Mouse (Mus musculus) heart, postnatal 10 days (tissue): ENCODE measurements at regions not wholly inside any gene's neighbourhood (a gene's known extent, or its start where the extent isn't known, plus 50 kb on each side); places are given as distances from the start of the nearest gene placed in this dataset.

Experiments
- DNase-seq, 2 experiments: peaks; one replicate each; pipeline ENCODE4 v3.0.0; 2021
- intact Hi-C: fragments of 180-260 bp; cut with DNase I; formaldehyde crosslinking; loops from one replicate; pipeline ENCODE4 v1.15.1; 2025

DNA sequence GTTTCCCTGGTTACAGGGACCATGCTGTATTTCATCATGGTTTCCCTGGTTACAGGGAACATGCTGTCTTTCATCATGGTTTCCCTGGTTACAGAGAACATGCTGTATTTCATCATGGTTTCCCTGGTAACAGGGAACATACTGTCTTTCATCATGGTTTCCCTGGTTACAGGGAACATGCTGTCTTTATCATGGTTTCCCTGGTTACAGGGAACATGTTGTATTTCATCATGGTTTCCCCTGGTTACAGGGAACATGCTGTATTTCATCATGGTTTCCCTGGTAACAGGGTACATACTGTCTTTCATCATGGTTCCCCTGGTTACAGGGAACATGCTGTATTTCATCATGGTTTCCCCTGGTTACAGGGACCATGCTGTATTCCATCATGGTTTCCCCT, 1579.5 kb downstream of the 4930444P10Rik start:
- DNase-seq = no peak
- intact Hi-C loops = no loop called here

DNA sequence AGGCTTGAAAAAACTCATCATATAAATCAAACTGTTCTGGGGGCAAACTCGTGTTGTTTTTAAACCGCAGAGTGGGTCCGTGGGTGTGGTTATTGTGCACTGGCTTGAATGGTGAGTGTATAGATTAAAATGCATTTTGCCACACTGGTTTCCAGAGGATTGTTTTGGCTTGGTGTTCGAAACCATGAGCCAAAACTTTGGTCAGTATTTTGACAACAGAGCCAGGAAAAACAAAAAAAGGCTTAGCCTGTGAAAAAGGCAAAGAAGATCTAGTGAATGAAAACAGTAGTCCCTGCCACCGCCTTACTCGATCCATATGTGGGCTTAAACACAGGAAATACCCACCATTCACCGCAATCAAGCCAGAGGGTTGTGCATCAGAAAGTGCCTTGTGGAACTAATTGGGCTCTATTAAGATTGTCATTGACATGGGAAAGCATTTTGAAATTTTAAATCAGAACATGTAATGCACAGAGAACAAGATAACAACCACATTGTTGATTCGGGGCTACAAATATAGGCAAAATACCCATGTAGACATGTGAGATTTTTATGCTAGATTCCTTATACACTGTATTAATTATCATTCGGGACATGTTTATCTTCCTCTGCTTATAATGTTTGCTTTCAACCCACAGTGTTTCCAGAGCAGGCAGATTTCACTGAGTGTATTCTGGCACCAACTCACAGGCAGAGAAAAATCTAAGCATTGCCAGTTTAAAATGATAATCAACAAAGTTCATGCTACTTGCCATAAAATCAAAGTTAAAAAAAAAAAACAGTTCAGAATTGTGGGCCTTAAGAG, 1580.4 kb downstream of the 4930444P10Rik start:
- intact Hi-C loops = no loop called here
- DNase-seq = no peak

DNA sequence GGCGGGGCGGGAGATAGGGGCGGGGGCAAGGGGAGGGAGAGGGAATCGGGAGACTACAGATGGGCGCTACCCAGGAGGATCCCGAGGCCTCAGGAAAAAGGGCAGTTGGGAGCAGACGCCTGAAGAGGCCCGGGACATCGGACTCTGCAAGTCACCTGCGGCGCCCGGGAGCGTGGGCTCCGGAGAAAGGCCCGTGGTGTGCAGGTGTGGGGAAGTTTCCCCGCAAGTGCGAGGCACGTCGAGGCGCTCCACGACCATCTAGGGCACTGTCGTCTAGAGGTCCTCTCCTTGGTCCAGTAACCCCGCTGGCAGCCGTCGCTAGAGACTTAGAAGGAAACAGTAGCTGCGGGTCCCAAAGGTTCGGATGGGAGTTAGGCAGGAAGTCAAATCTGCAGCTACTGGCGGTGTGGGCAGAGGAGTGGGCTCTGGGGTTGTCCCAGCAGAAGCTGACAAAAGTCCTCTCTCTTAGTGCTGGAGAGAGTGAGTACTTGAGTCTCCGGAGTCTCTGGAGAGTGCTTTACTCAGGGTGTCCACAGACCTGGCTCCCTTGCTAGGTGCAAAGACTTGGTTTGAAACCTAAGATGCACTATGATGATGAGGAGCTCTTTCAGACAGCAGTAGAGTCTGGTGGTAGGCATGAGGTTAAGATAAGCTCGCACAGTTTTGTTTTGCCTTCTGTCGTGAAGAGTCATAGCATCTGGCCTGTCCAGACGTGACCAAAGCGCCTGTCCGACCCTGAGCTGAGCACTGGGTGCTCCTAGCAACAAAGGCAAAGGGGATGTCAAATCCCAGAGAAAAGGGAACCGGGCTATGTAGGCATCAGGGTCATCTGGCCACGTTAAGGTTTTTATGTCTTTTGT, 1586.1 kb downstream of the 4930444P10Rik start:
- intact Hi-C loops = no loop called here

DNA sequence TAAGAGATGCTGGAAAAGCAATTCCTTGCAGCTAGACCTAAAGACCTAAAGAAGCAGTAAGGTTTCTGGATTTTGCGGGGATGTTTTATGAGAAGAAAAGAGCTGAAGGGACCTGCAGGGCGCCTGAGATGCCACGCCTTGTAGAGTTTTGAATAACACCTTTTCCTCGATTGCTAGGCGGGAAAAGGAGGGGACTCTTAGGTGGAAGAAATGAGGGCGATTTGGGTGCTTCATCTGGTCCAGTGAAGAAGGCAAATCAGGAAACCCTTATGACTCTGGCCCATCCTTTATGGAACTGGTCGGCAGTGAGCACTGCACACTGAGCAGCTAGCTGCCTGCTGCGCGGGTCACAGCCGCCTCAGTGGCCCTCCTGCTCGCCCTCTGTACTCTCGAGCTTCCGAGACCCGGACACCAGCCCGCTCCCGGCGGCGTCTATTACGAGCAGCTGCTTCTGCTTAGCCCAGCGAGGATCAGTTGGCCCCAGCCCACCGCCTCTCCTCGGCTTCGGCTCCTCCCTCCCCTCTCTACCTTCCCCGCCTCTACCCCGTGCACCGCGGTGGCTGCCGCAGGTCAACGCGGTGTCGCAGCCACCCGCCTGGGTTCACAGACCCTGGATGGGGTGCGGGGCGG, 1586.8 kb downstream of the 4930444P10Rik start:
- intact Hi-C loops = no loop called here
- DNase-seq = peak; percentile 8 to 11

More for the DNA sequence above, 1586.1 kb downstream of the 4930444P10Rik start:
- DNase-seq = peak in 1 of 2 experiments; percentile 12

DNA sequence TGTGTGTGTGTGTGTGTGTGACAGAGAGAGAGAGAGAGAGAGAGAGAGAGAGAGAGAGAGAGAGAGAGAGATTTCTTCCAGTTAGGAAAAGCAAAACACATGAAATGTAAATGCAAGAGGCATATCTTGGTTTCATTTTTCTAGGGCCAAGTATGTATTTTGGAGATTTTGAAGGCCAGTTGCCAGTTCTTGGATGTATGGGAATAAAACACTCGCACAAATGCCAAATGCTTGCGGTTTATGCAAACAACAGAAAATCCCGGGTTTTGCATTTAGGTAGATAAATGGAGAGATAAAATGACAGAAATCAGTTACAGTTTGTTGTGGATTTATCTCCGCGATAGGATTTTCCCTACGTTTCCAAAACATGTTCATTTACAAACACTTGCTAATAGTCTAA, 1587.4 kb downstream of the 4930444P10Rik start:
- intact Hi-C loops = no loop called here
- no peak for DNase-seq

DNA sequence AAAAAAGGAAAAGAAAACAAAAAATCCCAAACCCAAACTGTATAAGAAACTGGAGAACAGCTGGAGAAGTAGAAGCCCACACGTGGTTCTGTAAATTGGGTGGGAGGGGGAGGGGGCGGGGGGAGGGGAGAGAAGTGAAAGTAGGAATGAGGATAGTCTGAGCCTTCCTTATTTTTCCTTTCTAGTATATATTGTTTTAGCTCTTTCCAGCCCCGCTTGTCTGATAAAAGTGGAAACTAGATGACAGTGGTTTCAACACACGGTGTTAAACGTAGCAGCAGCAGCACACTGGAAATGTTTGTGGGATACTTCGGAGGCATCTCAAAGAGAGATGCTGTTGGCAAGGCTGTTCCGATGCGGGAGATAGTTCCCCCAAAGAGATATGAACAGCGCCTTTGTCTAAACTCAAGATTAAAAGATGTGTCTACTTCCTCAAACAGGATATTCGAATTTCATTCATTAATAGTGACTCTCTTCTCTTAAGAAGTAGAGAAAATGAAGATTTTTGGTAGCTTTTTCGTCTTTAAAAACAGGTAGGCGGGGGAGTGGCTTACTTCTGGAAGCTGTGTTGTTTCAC, 1588.3 kb downstream of the 4930444P10Rik start:
- peak; percentile 13 to 16 for DNase-seq

DNA sequence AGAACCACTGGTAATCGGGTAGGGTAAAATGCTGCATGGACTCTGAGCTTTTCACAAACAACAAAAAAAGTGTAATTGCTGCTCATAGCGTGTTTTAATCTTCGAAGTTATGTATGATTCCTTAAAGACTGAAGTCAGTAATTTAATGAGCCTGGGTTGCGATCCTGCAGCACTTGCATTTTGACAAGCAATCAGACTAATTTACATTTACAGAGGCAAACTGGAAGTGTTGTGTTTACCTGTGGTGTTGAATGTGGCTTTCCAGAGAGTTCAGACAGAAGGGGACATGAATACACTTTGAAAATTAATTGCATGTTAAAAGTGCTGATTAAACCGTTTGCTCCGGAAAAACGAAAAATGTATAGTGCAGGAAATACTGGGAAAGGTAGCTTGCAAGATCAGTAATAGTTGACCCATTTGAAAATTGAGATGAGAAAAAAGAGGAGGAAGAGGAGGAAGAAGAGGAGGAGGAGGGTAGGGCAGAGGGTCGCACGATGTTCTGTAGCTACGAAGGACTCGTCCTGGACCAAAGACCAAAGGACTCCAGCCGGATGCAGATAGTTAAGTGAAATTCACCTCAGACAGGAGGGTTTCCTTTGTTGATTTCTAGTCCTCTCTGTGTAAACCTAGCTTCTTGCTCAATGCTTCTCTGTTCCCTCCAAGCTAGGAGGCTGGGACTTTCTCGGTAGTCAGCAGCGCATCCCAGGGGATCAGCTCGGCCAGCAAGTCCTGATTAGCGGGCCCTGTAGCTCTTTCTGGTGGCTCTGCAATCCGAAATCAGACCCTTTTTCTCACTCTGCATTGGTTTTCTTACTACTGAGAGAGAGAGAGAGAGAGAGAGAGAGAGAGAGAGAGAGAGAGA, 1589.0 kb downstream of the 4930444P10Rik start:
- intact Hi-C loops = loop anchor here (5.0 kb wide), 1 partner anchor 197 kb away; no protein-coding TSS in a partner anchor
- peak; percentile 34 to 37 for DNase-seq

More for the DNA sequence above, 1588.3 kb downstream of the 4930444P10Rik start:
- intact Hi-C loops = loop anchor here (5.0 kb wide), 1 partner anchor 198 kb away; no protein-coding TSS in a partner anchor

DNA sequence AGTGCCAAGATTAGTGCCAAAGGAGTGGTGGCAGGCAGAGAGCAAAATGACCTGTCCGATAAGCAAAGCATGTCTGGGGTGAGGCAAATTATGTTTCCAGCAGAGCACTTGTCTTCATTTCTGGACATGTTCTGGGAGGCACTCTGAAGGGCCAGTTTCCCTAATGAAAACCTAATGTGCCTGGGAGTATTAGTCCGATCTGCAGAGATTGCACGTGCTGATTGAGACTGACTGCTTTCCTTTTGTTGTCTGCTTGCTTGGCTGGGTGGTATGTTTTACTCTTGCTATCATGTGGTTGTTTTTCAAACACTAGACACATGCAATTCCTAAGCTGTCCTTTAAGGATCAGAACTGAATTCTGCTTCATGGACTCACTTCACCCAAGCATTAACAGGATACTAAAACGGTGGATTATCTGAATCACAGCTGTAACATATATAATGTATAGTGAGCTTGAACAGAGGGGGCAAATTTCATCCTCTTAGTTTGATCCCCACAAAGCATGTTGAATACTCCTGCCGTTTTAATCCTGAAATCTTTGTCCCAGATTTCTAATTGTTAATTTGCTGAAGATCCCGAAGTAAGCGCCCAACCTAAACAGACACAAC, 1589.8 kb downstream of the 4930444P10Rik start:
- intact Hi-C loops = loop anchor here (5.0 kb wide), 1 partner anchor 196 kb away; no protein-coding TSS in a partner anchor
- peak; percentile 8 to 11 for DNase-seq

DNA sequence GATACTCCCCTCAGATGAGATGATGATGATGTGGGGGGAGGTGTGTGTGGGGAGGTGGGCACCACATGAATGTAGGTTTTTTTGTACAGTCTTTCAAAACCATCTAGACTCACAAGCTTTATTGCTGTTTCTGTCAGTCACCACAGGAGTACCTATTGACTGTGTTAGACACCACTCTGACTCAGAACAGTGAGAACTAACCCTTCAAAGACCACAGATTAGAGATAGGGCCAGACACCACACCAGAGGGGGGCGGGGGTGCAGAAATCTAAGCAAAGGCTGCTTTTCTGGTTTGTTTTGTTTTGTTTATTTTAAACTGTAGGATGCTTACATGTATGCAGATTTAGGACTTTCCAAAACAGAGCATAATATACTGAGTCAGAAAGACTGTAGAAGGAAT, 1594.0 kb downstream of the 4930444P10Rik start:
- no peak for DNase-seq
- intact Hi-C loops = no loop called here

DNA sequence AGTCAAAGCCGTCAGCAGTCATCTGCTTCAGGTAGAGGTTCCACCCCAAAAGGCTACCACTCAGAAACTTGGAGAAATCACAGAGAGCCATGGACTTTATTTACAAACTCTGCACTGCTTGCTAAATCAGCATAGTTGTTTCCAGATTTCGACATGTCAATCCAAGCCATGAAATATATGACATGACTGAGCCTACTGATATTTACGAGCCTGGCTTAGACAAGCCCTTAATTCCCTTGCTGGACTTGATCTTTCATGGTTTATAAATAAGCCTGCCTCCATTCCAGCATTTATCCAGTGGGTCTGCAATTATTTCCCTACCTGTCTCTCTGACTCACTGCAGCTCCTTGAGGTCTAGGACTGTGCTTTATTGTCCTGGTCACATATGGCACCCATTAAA, 1603.1 kb downstream of the 4930444P10Rik start:
- no peak for DNase-seq
- intact Hi-C loops = no loop called here

DNA sequence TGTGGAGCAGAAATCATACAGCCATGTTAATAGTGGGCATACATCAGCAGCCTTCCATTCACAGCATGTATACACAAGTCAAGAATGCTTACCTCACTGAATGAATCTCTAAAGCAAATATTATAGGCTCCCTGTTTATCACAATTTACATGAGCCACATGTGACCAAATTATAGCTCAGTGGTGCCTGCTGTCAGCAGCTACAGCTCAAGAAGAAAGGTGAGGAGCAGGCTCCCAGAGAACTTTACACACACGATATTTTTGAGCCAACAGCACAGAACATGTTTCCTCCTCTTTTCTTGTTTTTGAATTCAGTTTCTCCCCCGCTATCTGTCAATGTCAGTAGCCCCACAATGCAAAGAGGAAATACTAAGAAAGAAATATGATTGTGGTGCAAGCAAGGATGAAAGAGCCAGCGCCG, 1605.4 kb downstream of the 4930444P10Rik start:
- no peak for DNase-seq
- intact Hi-C loops = no loop called here

DNA sequence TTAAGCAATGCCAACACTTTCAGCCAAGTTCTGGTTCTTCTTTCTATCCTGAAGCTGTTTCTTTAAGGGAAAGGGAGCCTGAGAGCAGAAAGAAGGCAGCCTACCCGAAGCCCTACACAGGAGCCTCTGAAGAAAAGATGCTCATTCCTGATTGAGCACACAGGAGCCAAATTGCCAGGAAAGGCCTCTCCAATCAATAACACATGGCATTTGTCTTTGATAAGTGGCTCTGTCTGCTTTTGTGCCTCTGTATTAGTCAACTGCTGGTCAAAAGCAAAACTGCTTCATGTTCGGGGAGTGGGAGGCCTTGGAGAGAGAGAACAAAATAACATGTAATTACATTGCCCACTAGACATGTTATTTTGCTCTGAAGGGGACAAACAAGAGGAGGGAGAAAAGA, 1607.4 kb downstream of the 4930444P10Rik start:
- no peak for DNase-seq
- intact Hi-C loops = no loop called here

DNA sequence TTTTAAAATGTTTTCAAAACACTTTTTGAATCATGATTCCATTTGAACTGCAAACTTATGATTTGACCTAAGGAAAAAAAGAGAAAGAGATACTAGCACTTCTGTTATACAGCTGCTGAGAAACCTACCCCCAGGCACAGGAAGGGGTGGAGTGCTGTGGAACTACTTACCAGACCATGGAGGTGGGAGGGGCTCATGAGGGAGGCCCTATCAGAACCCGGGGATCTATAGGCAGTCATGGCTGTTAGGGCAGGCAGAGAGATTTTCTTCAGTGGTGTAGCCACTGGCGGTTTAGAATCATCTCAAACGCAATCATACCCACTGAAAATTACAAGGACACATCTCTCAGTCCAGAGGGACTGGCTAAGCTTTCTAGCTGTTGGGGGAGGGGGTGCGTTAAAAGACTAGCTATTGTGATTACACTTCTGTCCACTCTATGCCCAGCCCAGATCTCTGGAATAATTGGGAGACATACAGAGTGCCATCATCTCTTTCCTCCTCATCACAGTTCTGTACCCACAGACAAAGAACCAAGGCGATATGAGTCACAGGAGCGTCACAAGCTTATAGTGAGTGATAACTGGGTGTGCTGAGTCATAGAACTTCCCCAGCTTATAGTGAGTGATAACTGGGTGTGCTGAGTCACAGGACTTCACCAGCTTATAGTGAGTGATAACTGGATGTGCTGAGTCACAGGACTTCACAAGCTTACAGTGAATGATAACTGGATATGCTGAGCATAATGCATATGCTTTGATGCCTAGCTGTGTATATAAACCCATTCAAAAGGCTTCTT, 1608.8 kb downstream of the 4930444P10Rik start:
- no peak for DNase-seq
- intact Hi-C loops = no loop called here

DNA sequence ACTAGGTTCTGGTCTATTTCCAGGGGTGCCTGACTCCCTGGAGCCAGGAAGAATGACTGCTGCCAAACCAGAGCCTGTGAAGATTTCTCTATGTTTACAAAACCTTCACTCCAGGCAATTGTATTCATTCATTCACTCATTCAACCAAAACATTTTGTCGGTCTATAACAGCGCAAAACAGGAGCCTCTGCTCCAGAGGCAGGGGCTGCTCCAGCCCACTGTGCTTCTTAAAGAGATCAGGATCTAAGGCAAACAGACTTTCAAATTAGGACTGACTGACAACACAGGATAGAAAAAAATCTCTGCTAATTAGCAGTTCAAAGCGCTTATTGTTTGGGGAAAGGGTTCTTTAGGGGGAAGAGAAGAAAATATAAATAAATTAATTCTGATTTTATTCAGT, 1620.8 kb downstream of the 4930444P10Rik start:
- no peak for DNase-seq
- intact Hi-C loops = no loop called here

DNA sequence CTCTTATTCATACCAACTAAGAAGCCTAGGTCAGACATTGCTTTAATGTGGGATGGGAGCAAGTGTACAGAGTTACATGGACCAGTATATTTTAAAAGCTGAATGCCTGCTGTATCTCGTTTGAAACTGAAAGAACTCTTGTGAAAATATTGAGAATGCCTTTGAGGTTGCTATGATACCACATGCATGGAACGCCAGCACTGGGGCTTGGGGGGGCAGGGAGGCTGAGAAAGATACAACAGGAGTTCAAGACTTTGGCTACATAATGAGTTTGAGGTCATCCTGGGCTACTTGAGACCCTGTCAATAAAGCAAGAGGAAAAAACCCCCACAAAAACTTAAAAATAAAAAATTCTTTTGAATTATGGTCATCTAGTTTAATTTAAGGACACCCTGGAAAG, 1621.6 kb downstream of the 4930444P10Rik start:
- intact Hi-C loops = no loop called here
- DNase-seq = no peak

DNA sequence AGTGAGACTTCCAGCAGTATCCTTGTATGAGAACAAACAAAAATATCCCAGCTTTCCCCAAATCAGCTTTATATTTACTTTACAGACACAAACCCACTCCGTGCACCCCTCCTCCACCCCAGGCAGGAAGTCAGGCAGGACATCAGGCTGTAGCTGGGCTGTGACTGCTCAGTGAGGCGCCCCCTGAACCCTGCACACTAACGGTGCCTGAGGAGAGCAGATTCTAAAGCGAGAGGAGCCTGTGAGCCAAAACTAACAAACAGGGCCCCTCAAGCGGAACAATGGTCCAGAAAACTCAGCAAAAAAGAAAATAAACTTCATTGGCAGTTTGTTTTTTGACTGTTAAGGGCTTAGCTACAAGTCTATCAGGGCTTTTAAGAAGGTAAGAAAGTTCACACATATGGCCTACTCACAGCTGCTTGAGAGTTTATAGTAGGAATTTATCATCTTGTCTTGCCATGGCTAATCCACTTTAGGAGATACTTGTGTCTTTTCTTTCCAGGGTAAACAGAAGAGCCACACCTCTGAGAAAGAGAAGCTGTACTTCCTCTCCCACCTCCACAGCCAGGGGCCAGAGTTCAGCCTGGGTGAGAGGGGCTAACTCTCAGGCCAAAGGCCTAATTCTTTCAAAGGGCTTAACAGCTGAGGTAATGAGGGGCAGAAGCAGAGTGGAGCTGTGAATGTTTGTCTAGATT, 1628.2 kb downstream of the 4930444P10Rik start:
- peak; percentile 5 to 6 for DNase-seq

DNA sequence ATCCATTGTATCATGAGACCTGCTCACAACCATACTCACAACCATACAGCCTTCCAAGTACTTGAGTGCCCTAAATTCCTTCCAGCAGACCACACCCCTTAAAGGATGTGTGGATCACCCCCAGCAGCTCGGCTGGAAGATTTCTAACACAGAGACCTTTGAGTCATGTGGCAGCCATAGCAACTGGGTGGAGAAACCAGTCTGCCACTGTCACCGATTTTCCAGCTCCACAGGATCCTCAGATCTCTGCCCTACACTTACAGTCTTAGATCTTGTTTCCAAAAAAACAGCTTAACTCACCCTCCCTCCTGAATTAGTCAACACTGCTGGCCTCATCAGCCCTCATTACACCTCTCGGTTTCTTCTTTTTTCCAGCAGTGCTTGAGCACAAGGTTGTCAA, 1630.6 kb downstream of the 4930444P10Rik start:
- intact Hi-C loops = no loop called here

More for the DNA sequence above, 1628.2 kb downstream of the 4930444P10Rik start:
- intact Hi-C loops = no loop called here

DNA sequence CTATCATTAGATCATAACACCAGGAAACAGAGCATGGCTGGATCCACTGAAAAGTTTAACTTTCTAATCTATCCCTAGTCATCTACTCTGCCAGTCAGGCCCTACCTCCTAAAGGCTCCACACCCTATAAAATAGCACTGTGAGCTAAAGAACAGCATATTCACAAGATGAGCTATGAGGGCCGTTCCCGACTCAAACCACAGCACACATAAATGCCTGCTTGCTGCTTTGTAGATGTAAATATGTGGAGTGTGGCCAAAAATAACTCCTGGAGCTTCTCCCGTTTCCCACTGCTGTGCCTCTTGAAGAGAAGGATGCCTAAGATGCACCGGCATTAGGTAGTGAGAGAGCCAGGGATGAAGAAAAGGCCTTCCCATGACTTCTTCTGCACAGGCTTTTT, 1632.3 kb downstream of the 4930444P10Rik start:
- intact Hi-C loops = no loop called here
- DNase-seq = no peak

More for the DNA sequence above, 1630.6 kb downstream of the 4930444P10Rik start:
- DNase-seq = no peak
